Mouse (Mus musculus): ENCODE data around the gene Dpy19l3. TPM values are rescaled to one million over a fixed set of nuclear protein-coding genes. Genes with fewer than 3 reads are reported as not detected.
A peak's percentile ranks its signal among the peaks of the same experiment; 100 is the strongest.

Gene Dpy19l3
- polyA plus RNA-seq, 1 experiment from 2014 or later, result 54.6 TPM

- no peak overlapping the region for H3K9ac ChIP-seq (replicated peaks)
- H3K27me3 ChIP-seq, result no peaks in the 10 kb centered on the region
- no peak overlapping the region for H3K27ac ChIP-seq (replicated peaks)
- H3K36me3 ChIP-seq, result peaks cover 43% of the 10 kb centered on the region
- no peak overlapping the region for H3K4me2 ChIP-seq (replicated peaks)
- H3K9me3 ChIP-seq, result no peaks in the 10 kb centered on the region
- H3K4me1 ChIP-seq, result no peaks in the 10 kb centered on the region
- WGBS, result 83% methylated on average over 8 of the region's 8 CpGs
- ATAC-seq (replicated peaks), result no peak
- H3K4me3 ChIP-seq, result no peak overlapping the region
Observed at GRCm38 (mm10) chr7:35772347-35772746, 18.1 kb upstream of the Dpy19l3 start.

DNA sequence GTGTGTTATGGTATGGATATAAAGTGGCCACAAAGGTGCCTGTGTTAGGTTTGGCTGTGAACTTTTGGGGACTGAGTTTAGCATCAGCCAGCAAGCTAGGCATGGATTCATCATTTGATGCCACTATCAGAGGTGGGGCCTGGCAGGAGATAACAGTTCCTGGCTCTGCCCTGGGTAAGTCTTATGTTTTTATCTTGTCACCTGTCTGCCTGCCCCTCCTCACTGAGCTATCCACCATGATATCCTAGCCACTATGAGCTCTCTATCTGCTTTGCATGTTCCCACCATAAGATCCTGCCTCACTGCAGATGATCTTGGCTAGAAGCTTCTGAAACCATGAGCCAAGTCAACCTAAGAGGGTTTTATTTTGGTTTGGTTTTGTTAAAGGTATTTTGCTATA, 16.9 kb upstream of the Dpy19l3 start:
- no peaks in the 10 kb centered on the region for H3K4me1 ChIP-seq

DNA sequence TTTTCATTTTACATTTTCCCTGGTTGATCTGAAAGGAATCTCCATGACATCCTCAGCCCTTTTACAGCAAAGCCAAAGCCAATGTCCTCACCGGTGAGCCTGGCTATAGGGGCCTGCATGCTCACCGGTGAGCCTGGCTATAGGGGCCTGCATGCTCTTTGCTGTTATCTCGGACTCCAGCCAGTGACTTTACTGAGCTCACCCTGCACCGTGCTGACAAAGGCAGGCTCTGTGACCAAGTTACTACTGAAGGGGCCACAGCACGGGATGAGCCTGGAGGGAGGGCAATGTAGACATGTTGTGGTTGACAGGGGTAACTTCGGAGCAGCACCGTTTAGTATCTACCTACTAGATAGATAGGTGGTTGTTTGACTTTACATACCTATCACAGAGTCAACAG, 15.9 kb upstream of the Dpy19l3 start:
- peaks cover 26% of the 10 kb centered on the region for H3K36me3 ChIP-seq
- no peaks in the 10 kb centered on the region for H3K9me3 ChIP-seq
- no peak overlapping the region for H3K27ac ChIP-seq (replicated peaks)
- no peak overlapping the region for H3K4me3 ChIP-seq
- H3K4me1 ChIP-seq, result no peaks in the 10 kb centered on the region
- H3K9ac ChIP-seq (replicated peaks), result no peak overlapping the region
- H3K4me2 ChIP-seq (replicated peaks), result no peak overlapping the region
- 88% methylated on average over 7 of the region's 7 CpGs for WGBS
- ATAC-seq (replicated peaks), result no peak
- no peaks in the 10 kb centered on the region for H3K27me3 ChIP-seq

More for the DNA sequence above, 16.9 kb upstream of the Dpy19l3 start:
- Histone ChIP-seq H3K9me3 (no peaks in the 10 kb centered on the region), H3K9ac (replicated peaks) (no peak overlapping the region), H3K27ac (replicated peaks) (no peak overlapping the region), H3K4me2 (replicated peaks) (no peak overlapping the region), H3K4me3 (no peak overlapping the region), H3K36me3 (peaks cover 36% of the 10 kb centered on the region), H3K27me3 (no peaks in the 10 kb centered on the region)
- ATAC-seq (replicated peaks), result no peak

GRCm38 (mm10) chr7:35764461-35764860, 10.2 kb upstream of the Dpy19l3 start:
- WGBS, result 88% methylated on average over 11 of the region's 11 CpGs
- no peak overlapping the region for H3K27ac ChIP-seq (replicated peaks)
- no peak overlapping the region for H3K4me3 ChIP-seq
- no peaks in the 10 kb centered on the region for H3K27me3 ChIP-seq
- H3K4me2 ChIP-seq (replicated peaks), result no peak overlapping the region
- no peak for ATAC-seq (replicated peaks)
- H3K9ac ChIP-seq (replicated peaks), result no peak overlapping the region
- H3K36me3 ChIP-seq, result no peaks in the 10 kb centered on the region
- H3K9me3 ChIP-seq, result no peaks in the 10 kb centered on the region
- no peaks in the 10 kb centered on the region for H3K4me1 ChIP-seq

DNA sequence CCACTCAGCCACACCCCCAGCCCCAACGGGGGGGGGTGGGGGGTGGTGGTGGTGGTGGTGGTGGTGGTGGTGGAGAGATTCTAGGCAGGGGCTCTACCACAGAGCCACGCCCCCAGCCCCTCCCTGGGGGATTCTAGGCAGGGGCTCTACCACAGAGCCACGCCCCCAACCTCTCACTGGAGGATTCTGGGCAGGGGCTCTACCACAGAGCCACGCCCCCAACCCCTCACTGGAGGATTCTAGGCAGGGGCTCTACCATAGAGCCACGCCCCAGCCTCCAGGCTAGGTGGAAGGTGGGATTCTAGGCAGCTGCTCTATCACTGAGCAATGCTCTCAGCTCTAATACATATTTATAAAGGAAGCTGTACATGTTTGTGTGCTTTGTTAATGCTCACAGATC, 7.5 kb upstream of the Dpy19l3 start:
- H3K27ac ChIP-seq (replicated peaks), result no peak overlapping the region
- H3K9ac ChIP-seq (replicated peaks), result no peak overlapping the region
- no peaks in the 10 kb centered on the region for H3K4me1 ChIP-seq
- H3K27me3 ChIP-seq, result no peaks in the 10 kb centered on the region
- H3K36me3 ChIP-seq, result no peaks in the 10 kb centered on the region
- no peak overlapping the region for H3K4me2 ChIP-seq (replicated peaks)
- 73% methylated on average over 5 of the region's 5 CpGs for WGBS
- no peaks in the 10 kb centered on the region for H3K9me3 ChIP-seq
- no peak for ATAC-seq (replicated peaks)
- H3K4me3 ChIP-seq, result no peak overlapping the region

- WGBS, result 22% methylated on average over 2 of the region's 2 CpGs
Observed at GRCm38 (mm10) chr7:35759602-35760001, 5.3 kb upstream of the Dpy19l3 start.

DNA sequence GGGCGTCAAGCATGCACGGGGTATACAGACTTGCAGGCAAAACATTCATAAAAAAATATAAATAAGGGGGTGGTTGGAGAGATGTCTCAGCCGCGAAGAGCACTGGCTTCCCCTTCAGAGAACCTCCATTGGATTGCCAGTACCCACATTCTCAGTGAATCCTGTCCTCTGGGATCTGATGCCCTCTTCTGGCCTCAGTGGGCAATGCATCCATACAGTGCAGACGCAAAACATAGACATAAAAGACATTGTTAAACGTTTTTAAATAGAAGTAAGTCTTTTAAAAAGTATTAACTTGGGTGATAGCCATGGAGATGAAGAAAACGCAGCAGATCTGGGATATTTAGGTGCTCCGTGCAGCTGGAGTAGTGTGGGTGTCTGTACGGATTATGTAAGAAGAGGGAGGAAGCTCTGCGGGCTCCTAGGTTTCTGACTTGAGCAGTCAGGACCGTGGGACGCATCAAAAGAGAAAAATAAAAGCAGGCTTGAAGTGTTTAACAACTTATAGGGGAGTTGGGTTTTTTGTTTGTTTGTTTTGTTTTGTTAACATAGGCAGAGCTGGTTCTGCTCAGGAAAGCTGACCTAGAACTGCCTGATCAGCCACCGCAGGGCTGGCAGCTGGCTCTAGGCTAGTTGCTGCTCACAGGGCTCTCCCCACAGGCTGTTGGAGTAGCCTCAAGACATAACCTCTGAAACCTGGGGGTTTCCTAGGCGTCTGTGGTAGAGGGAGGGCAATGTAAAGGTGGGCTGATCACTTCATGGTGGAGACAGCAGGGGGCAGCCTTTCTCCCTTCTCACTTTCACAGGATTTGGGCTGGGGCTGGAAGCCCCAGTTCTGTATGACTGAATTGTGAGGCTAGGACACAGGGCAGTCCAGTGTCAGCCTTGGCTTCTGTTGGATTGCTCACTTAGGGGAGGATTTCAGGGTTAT, 2.5 kb upstream of the Dpy19l3 start:
- Histone ChIP-seq H3K4me1 (peaks cover 22% of the 10 kb centered on the region), H3K9me3 (no peaks in the 10 kb centered on the region), H3K4me3 (no peak overlapping the region), H3K27ac (replicated peaks) (no peak overlapping the region), H3K36me3 (no peaks in the 10 kb centered on the region), H3K4me2 (replicated peaks) (no peak overlapping the region), H3K27me3 (no peaks in the 10 kb centered on the region), H3K9ac (replicated peaks) (no peak overlapping the region)
- WGBS, result 40% methylated on average over 14 of the region's 14 CpGs
- ATAC-seq (replicated peaks), result no peak

More at GRCm38 (mm10) chr7:35759602-35760001, 5.3 kb upstream of the Dpy19l3 start:
- Histone ChIP-seq H3K27ac (replicated peaks) (no peak overlapping the region), H3K4me1 (peaks cover 3% of the 10 kb centered on the region), H3K4me3 (no peak overlapping the region), H3K4me2 (replicated peaks) (no peak overlapping the region), H3K9ac (replicated peaks) (no peak overlapping the region), H3K9me3 (no peaks in the 10 kb centered on the region), H3K36me3 (no peaks in the 10 kb centered on the region), H3K27me3 (no peaks in the 10 kb centered on the region)
- no peak for ATAC-seq (replicated peaks)

DNA sequence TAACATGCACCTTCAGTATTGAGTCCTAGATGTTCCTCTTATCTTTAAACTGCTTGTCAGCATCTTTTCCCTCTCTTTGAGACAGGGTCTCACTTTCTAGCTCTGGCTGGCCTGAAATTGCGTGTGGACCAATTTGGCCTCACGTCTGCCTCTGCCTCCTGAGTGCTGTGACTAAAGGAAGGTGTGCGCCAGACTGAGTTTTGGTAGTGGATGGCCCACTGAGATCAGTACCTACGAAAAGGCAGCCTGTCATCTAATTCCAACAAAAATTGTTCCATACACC, 573 bp upstream of the Dpy19l3 start:
- Histone ChIP-seq H3K27ac (replicated peaks) (peak overlapping the region; percentile 61), H3K4me1 (peaks cover 27% of the 10 kb centered on the region), H3K9me3 (no peaks in the 10 kb centered on the region), H3K36me3 (peaks cover 8% of the 10 kb centered on the region), H3K9ac (replicated peaks) (peak overlapping the region; percentile 53), H3K4me3 (peak overlapping the region; percentile 80), H3K27me3 (no peaks in the 10 kb centered on the region), H3K4me2 (replicated peaks) (peak overlapping the region; percentile 98)
- 66% methylated on average over 4 of the region's 4 CpGs for WGBS
- ATAC-seq (replicated peaks), result no peak

DNA sequence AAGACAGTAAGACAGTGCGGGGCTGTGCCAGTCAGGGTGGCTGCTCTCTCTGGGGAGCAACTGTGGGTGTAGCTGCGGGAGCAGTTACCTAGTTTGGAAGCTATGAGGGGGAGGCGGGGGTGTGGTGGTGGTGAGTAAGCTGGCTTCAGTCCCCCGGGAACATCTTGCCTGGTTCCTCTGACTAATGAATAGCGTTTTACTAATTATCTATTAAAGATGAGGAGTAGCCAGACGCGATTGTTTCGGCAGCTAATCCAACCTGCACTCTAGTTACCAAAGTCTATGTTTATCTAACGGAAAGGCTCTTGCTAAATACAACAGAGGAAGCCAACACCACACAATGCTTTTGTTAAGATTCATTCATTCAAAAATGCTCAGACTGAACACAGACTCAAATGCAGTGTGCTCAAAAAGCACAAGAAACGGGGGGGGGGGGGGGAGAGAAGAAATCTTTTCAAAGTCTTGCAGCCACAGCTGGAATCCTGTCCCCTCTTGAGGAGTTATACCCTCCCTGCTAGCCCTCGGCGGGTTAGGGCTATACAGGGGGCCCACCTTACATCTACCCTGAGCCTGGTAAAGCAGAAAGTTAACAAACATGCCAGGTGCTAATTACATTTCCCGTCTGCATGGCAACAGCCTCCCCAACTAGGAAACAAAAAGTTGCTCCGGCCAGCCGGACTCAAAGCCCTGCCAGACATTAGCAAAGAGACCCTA, 778 bp downstream of the Dpy19l3 start:
- H3K9me3 ChIP-seq, result no peaks in the 10 kb centered on the region
- H3K36me3 ChIP-seq, result peaks cover 22% of the 10 kb centered on the region
- ATAC-seq (replicated peaks), result peak; percentile 45; the same call in 1 of the 2 replicates
- H3K4me1 ChIP-seq, result peaks cover 27% of the 10 kb centered on the region
- peak overlapping the region; percentile 98 for H3K4me2 ChIP-seq (replicated peaks)
- WGBS, result 2% methylated on average over 15 of the region's 15 CpGs
- H3K9ac ChIP-seq (replicated peaks), result peak overlapping the region; percentile 61
- peak overlapping the region; percentile 80 for H3K4me3 ChIP-seq
- H3K27me3 ChIP-seq, result no peaks in the 10 kb centered on the region
- H3K27ac ChIP-seq (replicated peaks), result peak overlapping the region; percentile 60

DNA sequence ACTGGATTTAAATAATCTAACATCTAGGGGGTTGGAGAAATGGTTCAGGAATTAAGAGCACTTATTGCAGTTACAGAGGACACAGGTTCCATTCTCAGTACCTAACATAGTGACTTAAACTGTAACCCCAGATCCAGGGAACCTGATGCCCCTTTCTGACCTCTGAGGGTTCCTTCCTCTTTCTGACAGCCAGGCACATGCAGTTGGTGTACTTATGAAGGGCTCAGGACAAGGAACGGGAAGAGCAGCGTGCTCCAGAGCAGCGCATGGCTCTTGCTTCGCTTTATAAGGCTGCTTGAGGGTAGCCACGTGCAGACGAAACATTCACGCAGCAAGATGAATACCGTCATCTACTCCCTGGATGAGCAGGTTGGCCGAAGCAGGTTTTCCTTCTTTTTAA, 3.4 kb downstream of the Dpy19l3 start:
- no peak overlapping the region for H3K4me3 ChIP-seq
- H3K9me3 ChIP-seq, result no peaks in the 10 kb centered on the region
- peaks cover 46% of the 10 kb centered on the region for H3K36me3 ChIP-seq
- 96% methylated on average over 9 of the region's 9 CpGs for WGBS
- no peak for ATAC-seq (replicated peaks)
- no peak overlapping the region for H3K4me2 ChIP-seq (replicated peaks)
- H3K9ac ChIP-seq (replicated peaks), result no peak overlapping the region
- H3K4me1 ChIP-seq, result peaks cover 27% of the 10 kb centered on the region
- no peak overlapping the region for H3K27ac ChIP-seq (replicated peaks)
- H3K27me3 ChIP-seq, result no peaks in the 10 kb centered on the region

DNA sequence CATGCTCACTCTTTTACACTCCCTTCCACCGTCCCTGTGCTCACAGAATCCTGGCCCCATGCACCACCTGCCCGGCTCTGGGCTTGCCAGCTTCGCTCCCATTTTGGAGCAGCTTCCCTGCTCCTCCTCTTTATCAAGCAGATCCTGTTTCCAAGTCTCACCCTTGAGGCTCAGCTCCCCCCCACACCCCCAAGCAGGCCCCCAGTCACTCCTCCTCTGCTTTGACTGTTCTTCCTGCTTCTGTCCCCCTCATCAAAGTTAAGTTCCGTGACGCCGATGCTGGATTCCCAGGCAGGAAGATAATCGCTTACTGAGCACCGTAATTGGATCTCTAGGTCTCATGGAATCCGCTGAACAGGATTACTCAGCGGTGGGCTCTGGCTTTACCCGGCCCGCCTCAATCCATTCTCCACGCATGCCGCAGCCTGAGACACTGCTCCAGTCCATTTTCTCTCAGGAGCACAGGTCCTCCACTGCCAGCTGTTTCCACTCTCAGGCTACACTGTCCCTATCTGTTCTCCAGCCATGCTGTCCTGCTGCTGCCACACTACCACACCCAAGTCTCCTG, 6.8 kb downstream of the Dpy19l3 start:
- no peak overlapping the region for H3K9ac ChIP-seq (replicated peaks)
- no peaks in the 10 kb centered on the region for H3K27me3 ChIP-seq
- no peak overlapping the region for H3K4me3 ChIP-seq
- no peak for ATAC-seq (replicated peaks)
- 60% methylated on average over 14 of the region's 14 CpGs for WGBS
- no peak overlapping the region for H3K4me2 ChIP-seq (replicated peaks)
- H3K27ac ChIP-seq (replicated peaks), result no peak overlapping the region
- H3K4me1 ChIP-seq, result peaks cover 11% of the 10 kb centered on the region
- no peaks in the 10 kb centered on the region for H3K9me3 ChIP-seq
- peaks cover 59% of the 10 kb centered on the region for H3K36me3 ChIP-seq

GRCm38 (mm10) chr7:35746686-35747396, 7.4 kb downstream of the Dpy19l3 start:
- Histone ChIP-seq H3K36me3 (peaks cover 59% of the 10 kb centered on the region), H3K4me1 (0 out of 2 replicates have a peak, but pooled peaks cover 6% of the 10 kb centered on the region), H3K4me3 (no peak overlapping the region), H3K27me3 (no peaks in the 10 kb centered on the region), H3K9ac (replicated peaks) (no peak overlapping the region), H3K9me3 (no peaks in the 10 kb centered on the region), H3K27ac (replicated peaks) (no peak overlapping the region), H3K4me2 (replicated peaks) (no peak overlapping the region)
- WGBS, result 95% methylated on average over 12 of the region's 12 CpGs
- ATAC-seq (replicated peaks), result no peak
